Mouse (Mus musculus) forelimb bud, embryonic 11.5 days (tissue): ENCODE data around the gene Myo18b.

Experiments used
- DNase-seq: peaks from one replicate; pipeline ENCODE4 v3.0.0-alpha.2; 2012; ENCODE audit warnings: low read depth, low spot score

Gene Myo18b

DNA sequence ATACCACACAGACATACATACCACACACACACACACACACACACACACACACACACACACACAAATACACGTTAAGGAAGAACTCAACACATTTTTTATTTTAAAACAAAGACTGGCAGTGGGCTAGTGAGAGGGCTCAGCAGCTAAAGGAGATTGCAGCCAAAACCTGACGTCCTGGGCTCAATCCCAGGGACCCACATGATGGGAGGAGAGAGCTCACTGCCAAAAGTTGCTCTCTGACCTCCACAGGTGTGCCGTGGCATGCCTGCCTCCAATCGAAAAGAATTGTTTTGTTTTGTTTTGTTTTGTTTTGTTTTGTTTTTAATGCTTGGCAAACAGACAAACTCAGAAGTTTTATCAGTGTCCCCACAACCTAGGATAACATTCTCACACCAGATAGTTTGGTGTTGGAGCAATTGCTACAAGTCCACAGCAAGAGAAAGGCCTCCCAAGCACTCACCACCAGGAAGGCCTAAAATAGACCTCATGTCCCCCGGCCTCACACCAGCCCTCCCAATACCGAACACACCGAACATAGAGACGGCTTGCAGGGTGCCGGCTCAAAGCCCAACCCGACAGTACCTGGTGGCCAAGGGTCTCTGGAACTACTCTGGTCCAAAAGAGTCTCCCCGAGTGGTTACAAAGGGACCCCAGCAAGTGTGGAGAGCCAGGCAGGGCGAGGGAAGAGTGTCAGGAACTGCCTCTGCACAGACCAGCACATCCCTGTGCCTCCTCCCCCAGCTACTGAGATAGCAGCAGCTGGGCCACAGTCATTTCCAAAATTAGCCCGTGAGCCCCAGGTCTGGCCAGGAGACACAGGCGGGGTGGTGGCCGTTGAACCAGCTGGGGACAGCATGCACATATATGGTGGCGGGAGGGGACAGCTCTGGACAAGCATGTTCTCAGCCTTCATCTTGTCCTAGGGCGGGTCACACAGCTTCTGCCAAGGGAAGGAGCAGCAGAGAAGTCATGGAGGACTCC is at the start of gene Myo18b:
Gene Myo18b (minus strand): TSS at position 689 of the 981 bp plus-strand sequence.
- DNase-seq: no peak

- no peak for DNase-seq
These were observed 49.8 kb upstream of the Myo18b start for GRCm38 (mm10) chr5:112945925-112946324.

DNA sequence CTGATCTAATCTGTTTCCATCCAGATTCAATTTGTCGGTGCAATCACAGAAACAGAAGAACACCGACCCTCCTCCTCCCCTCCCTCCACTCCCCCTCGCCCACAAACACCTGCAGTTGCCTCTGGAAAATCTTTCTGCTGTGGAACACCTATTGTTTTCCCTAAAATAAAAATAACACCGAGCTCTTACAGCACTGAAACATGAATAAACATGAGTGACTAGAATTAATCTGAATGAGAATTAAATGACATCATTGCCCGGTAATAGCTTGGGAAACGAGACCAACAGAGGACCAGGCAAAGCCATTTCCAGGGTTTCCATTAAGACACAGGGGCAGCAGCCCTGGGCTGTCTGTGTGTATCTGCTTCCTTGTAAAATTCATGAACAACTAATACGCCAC is 46.1 kb upstream of the Myo18b start:
- DNase-seq: no peak

DNA sequence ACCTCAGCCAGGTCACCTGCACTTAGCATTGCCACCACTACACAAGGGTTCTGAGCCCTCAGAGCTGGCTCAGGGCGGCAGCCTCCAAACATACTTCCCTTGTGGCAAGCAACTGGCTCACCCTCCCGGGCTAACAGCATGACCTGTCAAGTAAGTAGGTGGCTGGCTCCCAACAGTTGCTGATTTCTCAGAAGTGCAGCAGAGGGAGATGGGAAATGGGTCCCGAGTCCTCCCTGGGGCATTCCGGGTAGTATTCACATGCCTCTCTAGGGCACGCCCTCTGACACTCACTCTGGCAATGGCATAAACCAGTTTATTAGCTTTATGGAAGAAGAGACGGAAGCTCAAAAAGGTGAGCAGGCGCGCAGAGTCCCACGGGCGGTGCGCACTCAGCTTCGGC is 44.8 kb upstream of the Myo18b start:
- no peak for DNase-seq

- no peak for DNase-seq
These were observed 40.5 kb upstream of the Myo18b start for GRCm38 (mm10) chr5:112936632-112937031.

GRCm38 (mm10) chr5:112935436-112935835 is 39.3 kb upstream of the Myo18b start:
- DNase-seq: no peak

- no peak for DNase-seq
These were observed 36.9 kb upstream of the Myo18b start for GRCm38 (mm10) chr5:112932878-112933567.

- DNase-seq: no peak
These were observed 35.7 kb upstream of the Myo18b start for GRCm38 (mm10) chr5:112931901-112932300.

DNA sequence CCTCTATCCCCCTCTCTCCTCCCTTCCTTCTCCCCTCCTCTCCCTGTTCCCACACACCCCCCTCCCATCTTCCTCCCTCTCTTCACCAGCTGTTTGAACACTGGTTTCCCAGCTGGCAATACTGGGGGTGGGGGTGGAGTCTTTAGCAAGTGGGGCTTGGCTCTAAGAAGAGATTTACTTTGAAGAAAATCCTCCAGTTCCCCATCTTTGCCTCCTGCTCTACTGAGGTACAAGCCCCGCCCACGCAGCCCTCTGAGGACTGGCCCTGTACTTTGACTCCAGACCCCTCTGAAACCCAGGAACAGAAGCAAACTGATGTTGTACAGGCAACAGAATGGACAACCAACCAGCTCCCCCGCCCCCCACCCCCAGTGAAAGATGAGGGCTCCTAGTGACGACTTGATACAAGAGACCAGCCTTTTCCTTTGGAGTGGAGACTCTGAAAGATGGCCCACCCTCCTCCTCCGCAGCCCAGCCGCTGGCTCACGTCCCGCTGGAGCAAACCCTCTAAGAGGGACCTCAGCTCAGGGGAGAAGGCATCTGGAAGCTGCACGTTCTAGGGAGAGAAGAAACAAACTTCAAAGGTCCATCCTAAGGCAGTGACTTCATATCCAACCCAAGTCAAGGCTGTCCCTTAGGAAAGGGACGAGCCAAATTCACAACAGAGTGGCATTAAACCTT is 32.2 kb upstream of the Myo18b start:
- no peak for DNase-seq

- no peak for DNase-seq
These were observed 29.3 kb upstream of the Myo18b start for GRCm38 (mm10) chr5:112925422-112925821.

DNA sequence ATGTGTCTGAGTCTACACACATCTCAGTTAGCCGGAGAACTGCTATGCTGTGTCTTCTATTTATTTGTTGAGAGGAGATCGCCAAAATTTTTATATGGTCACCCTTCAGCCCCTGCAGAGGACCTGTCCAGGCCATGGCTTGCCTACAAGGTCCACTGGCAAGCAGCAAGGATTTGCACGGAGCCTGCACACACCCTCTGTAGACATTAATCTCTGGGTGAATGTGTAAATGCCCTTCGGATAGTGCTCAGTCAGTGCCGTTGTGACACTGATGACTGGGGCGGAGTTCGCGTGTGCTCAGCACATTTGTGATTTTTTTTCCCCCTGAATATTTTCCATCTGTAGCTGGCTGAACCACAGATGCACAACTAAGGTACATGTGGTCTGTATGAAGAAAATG is 28.6 kb upstream of the Myo18b start:
- DNase-seq: no peak

- no peak for DNase-seq
These were observed 27.7 kb upstream of the Myo18b start for GRCm38 (mm10) chr5:112923841-112924240.

DNA sequence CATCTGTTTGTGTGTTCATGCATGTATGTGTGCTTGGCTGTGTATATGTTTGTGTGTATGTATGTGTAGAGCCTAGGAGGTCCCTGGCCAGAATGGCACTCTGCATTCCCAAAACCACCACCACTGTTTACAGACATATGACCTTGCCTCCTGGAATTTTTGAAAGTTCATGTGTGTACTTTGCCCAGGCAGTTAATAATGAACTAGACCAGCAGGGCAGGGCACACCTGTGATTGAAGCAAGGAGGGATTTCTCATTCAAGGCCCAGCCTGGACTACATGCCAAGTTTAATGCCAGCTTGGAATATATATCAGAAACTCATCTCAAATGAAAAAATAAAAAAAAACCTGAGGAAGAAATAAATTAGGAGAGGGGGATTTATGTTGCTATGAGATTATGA is 25.8 kb upstream of the Myo18b start:
- DNase-seq: no peak

DNA sequence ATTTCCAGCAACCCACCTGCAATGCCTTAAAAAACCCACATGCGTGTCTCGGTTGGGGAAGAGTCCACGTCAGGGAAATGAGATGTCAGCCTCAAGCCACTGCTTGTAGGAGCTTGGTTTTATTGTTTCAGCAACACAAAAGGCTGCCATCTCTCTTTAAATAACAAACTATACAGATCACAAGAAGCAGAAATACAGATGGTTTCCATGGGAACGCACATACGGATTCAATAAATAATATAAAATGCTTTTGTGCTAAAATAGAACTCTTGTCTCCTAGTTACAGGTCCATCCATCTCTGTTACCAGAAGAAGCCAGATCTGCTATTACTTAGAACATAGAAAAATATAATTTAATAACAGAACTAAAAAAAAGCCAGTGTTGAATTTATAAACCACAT is 14.2 kb upstream of the Myo18b start:
- DNase-seq: no peak

DNA sequence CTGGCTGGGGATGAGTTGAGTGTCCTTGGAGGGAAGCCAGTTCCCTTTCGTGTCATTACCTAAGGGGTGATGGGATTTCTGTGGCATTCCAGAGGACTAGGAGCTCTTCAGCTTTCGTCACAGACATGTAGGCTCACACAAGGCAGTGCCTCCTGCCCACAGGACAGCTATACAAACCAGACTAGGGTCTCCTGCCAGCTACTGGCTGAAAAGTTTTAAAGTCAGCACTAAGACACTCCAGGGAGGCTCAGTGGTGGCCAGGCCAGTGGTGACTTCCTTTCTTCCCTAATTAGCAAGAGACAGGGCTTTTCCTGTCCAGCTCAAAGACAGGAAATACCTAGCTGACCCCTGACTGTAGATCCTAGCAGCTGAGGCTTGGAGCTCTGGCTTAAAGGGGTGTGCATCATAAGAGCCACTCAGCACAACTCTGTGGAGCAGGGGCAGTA is 12.0 kb upstream of the Myo18b start:
- DNase-seq: no peak

- peak; percentile 19 for DNase-seq
These were observed 11.3 kb upstream of the Myo18b start for GRCm38 (mm10) chr5:112907504-112907903.

DNA sequence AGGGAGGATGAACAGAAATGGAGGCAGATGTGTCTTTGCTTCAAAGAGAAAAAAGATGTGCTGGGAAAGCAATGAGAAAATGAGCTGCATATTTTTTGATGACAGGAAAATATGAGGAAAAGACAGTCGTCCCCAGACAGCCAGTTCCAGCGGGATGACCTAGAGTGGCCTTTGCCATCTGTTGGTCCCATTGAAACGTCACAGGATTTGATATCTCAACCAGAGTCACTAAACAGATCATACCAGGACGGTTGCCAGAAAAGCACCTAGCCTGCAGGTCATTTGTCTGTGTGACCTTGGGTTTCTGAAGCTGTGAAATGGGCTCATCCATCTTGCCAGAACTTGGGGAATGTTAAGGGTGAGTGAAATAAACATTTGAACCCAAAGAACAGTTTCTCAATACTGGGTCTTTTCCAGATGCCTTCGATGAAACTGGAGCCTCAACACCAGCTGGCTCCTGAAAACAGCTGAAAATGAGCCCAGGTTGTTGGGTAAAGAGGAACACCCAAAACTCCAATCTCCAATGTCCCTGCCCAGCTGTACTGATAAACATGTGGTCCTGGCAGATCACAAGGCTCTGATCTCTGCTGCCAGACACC is 2.6 kb downstream of the Myo18b start:
- no peak for DNase-seq

DNA sequence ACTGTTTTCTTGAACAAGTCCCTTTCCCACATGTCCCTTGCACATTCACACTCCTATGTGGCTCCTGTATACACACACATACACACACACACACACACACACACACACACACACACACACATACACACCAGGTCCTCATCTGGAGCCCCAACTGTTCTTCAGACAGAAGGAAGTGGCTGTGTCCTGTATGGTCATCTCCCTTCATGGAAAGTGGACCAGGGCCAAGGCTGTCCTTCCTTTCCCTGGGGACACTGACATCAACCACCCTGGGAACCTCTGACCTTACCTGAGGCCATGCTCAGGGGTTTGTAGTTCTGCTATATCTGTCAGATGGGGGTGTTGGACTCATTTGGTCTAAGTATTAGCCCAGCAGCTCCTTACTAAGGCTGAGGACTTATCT is 3.8 kb downstream of the Myo18b start:
- DNase-seq: no peak

- no peak for DNase-seq
These were observed 7.5 kb downstream of the Myo18b start for GRCm38 (mm10) chr5:112888651-112889050.

DNA sequence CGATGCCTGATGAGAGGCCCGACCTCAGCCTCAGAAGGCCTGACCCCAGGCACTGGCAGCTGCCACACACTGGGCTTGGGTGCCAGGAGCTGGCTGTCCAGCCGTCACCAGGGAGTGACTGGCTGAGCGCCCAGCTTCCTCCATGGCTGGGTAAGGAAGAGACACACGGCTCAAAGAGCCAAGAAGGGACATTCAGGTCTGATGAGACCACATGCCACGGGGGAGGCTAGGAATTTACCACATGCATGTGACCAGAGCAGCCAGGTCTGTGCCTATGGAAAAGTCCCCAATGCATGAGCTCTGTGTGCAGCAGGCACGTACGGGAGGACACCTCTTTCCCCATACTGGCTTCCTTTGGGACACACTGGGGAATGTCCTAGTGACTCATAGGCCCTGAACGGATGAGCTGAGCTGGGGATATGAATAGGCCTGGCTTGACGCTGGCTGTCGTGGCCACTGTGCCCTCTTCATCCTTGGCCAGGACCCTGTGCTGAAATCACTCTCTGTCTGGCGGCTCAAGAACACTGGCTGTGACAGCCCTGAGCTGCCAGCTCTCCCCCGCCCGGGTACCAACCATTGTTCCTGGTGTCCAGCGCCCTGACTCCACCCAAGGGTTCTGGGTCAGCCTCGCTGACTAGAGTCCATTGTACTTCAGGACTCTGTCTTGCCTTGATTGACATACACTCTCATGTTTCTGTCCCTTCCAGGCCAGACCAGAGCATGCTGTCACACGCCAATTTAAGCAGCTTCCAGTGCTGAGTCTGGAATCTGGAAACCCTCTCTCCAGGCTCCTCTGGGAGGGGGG is 9.3 kb downstream of the Myo18b start:
- DNase-seq: no peak
